Mouse (Mus musculus) kidney, postnatal 25 days (tissue): ENCODE measurements at regions not wholly inside any gene's neighbourhood (a gene's known extent, or its start where the extent isn't known, plus 50 kb on each side); places are given as distances from the start of the nearest gene placed in this dataset.

ENCODE experiments used
- DNase-seq, 2 experiments: peaks; one replicate each; pipeline ENCODE4 v3.0.0; 2021; ENCODE audit warnings: mixed read lengths in 2 of 2

GRCm38 (mm10) chr14:58168920-58169319, 98.6 kb downstream of the Fgf9 start:
- no peak for DNase-seq
